Mouse (Mus musculus) midbrain, embryonic 10.5 days (tissue): ENCODE measurements around the gene Grik3. TPM values are rescaled to one million over a fixed set of nuclear protein-coding genes. Genes with fewer than 3 reads are reported as not detected.

Experiments used
- DNase-seq: peaks from one replicate; pipeline ENCODE4 v3.0.0-alpha.2; 2017; ENCODE audit warnings: low spot score
- H3K27ac ChIP-seq: fragments of 300-500 bp; sonication (generic); replicated peaks from 2 replicates; pipeline ENCODE4 v1.5.1; 2016; ENCODE audit warnings: mild to moderate bottlenecking
- H3K27me3 ChIP-seq: fragments of 300-500 bp; sonication (generic); 2 replicates; pipeline ENCODE4 v1.6.1; 2016; ENCODE audit warnings: low read depth, mild to moderate bottlenecking; ENCODE audit not compliant: poor library complexity, severe bottlenecking
- H3K36me3 ChIP-seq: fragments of 300-500 bp; sonication (generic); 2 replicates; pipeline ENCODE4 v1.6.1; 2016; ENCODE audit warnings: mild to moderate bottlenecking, moderate library complexity
- H3K4me1 ChIP-seq: fragments of 300-500 bp; sonication (generic); 2 replicates; pipeline ENCODE4 v1.6.1; 2016
- H3K4me3 ChIP-seq: fragments of 300-500 bp; sonication (generic); 2 replicates; pipeline ENCODE4 v1.5.1; 2016; ENCODE audit warnings: mild to moderate bottlenecking, moderate library complexity
- H3K9me3 ChIP-seq: fragments of 300-500 bp; sonication (generic); replicated peaks from 2 replicates; pipeline ENCODE4 v1.6.1; 2016; ENCODE audit warnings: mild to moderate bottlenecking
- WGBS: fragments of 180-500 bp; shearing (Covaris S2); methylation state at CpG from one replicate; pipeline ENCODE4 v1.1.7; 2016; 5-methylcytosine and 5-hydroxymethylcytosine counted together
- polyA plus RNA-seq: library from polyadenylated mRNA; unstranded; fragments of >200 nt; fragmentation: Nextera tagmentation; extraction: Ambion mirVana; gene quantifications from 2 replicates; pipeline ENCODE4 v1.2.1, GENCODE M21; 2016

Grik3 gene
- polyA plus RNA-seq, 1 experiment from 2014 or later, result 0.31 TPM

DNA sequence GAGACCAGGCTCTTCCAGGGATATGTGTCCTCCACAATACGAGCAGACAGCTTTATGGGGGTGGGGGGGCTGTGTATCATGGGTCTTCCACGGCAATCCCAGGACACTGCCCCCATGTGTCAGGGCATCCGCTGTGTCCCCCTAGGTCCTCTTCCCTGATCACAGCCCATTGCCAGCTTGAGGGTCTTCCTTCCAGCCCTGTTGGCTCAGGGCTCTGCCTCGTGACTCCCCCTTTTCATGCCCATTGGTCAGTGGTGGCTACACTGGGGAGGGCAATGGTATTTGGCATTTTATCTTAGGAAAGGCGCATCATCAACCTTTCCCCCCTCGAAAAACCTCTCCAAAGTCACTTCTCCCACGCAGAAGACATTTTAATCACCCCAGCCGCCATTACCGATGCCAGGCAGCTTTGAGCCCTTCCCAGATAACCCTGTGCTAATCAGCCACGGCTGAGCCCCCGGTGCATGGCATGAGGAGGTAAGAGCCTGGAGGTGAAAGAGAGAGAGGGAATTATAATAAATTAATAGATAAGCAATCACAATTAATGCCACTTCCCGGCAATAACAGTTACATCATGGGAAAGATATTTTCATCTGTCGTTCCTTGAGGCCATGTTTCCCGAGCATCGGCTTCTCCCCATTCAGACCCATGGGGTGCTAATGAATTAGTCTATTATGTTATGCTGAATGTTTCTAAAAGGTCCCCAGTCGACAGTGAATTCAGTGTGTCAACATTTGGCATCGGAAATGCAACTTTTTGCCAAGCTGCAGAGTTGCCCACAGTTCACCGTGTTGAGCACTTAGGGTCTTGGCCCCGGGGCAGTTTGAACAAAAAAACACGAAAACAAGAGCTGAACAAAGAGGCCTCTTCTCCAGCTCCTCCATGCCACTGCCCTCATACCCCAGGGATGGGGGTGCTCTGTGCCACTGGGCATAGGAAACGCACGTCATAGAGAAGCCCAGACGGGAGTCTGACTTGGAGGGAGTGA, 154.4 kb downstream of the Grik3 start:
- H3K4me1 ChIP-seq, result peaks cover 4% of the 10 kb centered on the region; the same call in 1 of the 2 replicates
- H3K9me3 ChIP-seq, result no peaks in the 10 kb centered on the region
- peaks cover 4% of the 10 kb centered on the region; the same call in 1 of the 2 replicates for H3K27me3 ChIP-seq
- WGBS, result 87% methylated on average over 23 of the region's 23 CpGs
- no peak overlapping the region for H3K27ac ChIP-seq
- no peak for DNase-seq
- no peaks in the 10 kb centered on the region for H3K36me3 ChIP-seq
- H3K4me3 ChIP-seq, result no peak overlapping the region

DNA sequence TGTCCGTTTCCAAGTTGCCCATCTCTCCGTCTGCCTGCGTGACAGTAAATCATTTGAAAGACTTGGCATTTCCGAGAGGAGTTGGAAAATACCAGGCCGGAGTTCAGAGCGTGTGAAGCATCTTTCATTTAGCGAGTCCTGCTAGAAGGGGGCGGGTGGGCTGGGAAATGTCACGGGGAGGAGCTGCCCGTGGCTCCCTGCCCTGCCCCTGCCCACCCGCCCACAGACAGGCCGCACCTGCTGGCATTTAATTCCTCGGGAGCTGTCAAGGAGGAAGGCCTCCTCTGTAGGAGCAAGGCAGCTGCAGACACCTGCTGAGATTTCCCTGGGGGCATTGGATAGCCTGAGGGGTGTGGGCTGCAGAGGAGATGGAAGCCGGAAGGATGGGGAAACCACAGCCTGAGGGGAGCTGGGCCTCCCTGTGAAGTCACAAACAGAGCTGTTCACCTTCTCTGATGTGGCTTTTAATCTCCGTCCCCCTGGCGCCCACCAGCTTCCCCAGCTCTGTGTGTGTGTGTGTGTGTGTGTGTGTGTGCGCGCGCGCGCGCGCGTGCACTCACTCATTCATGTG, 161.3 kb downstream of the Grik3 start:
- H3K4me3 ChIP-seq, result no peak overlapping the region
- no peak for DNase-seq
- H3K36me3 ChIP-seq, result no peaks in the 10 kb centered on the region
- 0 out of 2 replicates have a peak overlapping the region, but pooled peaks have one; percentile 28 for H3K27ac ChIP-seq
- 44% methylated on average over 24 of the region's 24 CpGs for WGBS
- H3K4me1 ChIP-seq, result peaks cover 17% of the 10 kb centered on the region
- no peaks in the 10 kb centered on the region for H3K9me3 ChIP-seq
- H3K27me3 ChIP-seq, result peaks cover 19% of the 10 kb centered on the region

DNA sequence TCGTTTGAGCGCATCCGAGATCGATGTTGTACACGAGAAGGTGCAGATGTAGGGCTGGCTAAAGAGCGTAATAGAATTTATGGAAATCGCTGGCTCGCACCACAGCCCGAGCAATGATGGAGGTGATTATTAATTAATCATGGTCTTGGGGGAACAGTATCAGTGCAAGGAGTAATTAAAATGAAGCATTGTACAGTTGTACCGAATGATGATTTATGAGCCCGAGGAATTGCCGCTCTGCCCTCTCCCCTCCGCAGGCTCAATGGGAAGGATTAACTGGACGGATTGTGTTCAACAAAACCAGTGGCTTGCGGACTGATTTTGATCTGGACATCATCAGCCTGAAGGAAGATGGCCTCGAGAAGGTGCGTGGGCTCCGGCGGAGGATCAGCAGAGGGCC, 165.5 kb downstream of the Grik3 start:
- Histone ChIP-seq H3K36me3 (no peaks in the 10 kb centered on the region), H3K27me3 (peaks cover 31% of the 10 kb centered on the region), H3K4me3 (no peak overlapping the region), H3K4me1 (peaks cover 46% of the 10 kb centered on the region), H3K27ac (no peak overlapping the region), H3K9me3 (no peaks in the 10 kb centered on the region)
- no peak for DNase-seq
- 92% methylated on average over 19 of the region's 19 CpGs for WGBS

DNA sequence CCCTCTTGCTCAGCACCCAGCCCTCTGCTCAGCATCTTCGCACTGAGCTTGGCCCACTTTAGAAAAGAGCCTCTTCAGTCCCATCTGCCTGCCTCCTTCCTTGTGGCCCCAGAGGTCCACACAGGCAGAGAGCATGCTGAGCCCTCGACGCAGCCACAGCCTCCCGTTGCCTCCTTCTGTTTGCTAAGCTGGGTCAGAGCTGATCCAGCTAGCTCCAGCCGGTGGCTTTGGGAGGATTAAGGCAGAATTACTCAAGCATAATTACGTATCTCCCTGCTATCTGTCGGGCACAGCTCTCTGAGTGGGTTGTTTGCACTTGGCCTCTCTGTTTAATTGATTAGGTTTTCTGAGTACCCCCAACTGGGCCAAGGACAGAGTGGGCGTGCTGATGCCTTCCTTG, 167.9 kb downstream of the Grik3 start:
- WGBS, result 22% methylated on average over 8 of the region's 8 CpGs
- Histone ChIP-seq H3K27me3 (peaks cover 22% of the 10 kb centered on the region; the same call in 1 of the 2 replicates), H3K27ac (peak overlapping the region; percentile 59), H3K4me1 (peaks cover 48% of the 10 kb centered on the region), H3K4me3 (no peak overlapping the region), H3K36me3 (no peaks in the 10 kb centered on the region), H3K9me3 (no peaks in the 10 kb centered on the region)
- peak; percentile 46 for DNase-seq

DNA sequence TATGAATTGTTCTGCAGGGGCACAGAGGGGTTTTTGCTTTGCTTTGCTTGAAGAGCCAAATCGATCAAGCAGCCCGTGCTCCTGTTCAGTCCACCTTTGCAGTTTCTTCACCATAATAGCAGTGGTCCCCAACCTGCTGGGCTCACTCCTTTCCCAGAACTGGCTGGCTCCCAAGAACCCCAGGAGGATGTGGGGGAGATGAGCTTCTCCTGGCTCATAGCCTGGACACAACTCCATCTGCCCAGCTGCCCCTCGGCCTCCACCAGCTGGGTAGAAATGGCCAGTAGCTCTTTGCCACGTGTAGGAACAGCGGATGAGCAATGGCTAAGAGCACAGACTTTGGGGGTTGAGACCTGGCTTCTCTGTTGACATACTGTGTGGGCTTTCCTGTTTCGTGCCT, 171.5 kb downstream of the Grik3 start:
- H3K27ac ChIP-seq, result no peak overlapping the region
- H3K27me3 ChIP-seq, result peaks cover 19% of the 10 kb centered on the region; the same call in 1 of the 2 replicates
- no peak overlapping the region for H3K4me3 ChIP-seq
- H3K9me3 ChIP-seq, result no peaks in the 10 kb centered on the region
- WGBS, result 88% methylated on average over 6 of the region's 6 CpGs
- H3K36me3 ChIP-seq, result no peaks in the 10 kb centered on the region
- peaks cover 69% of the 10 kb centered on the region for H3K4me1 ChIP-seq
- no peak for DNase-seq

DNA sequence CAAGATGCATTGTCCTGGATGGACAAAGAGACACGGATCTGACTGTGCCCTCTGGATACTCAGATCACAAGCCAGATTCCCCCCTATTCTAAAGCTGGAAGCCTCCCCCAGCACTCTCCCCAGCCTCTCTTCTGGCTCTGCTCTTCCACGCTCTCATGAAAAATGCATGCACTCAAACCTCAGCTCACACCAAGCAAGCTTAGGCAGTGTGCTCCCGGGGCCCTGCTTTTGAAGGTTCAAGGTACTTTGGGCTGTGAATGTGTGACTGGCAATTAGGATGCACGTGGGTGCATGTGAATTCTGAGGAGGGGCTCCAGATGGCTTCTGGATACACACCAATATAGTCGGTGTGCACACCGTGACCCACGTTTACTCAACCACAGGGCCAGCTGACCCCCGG, 172.8 kb downstream of the Grik3 start:
- Histone ChIP-seq H3K4me1 (peaks cover 57% of the 10 kb centered on the region), H3K9me3 (no peaks in the 10 kb centered on the region), H3K27ac (peak overlapping the region; percentile 75), H3K27me3 (0 out of 2 replicates have a peak, but pooled peaks cover 7% of the 10 kb centered on the region), H3K4me3 (no peak overlapping the region), H3K36me3 (no peaks in the 10 kb centered on the region)
- WGBS, result 61% methylated on average over 8 of the region's 8 CpGs
- no peak for DNase-seq

DNA sequence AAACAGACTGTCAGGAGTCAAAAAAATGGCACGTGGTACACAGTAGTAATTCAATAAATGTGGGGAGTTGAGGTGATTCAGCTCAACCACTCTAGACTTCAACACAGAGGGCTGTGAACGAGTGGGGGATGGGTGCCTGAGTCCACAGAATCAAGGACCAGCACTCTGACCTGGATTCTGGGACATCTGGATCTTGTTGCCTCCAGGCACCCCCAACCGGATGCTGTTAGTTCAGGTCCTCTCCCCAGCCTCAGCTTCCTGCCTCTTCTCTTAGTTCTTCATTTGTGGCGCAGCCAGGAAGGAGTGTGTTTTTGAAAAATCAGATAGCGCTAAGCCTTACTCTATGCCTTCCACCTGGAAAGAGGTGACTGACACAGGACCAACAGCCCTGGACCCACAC, 175.5 kb downstream of the Grik3 start:
- Histone ChIP-seq H3K9me3 (no peaks in the 10 kb centered on the region), H3K27ac (no peak overlapping the region), H3K36me3 (no peaks in the 10 kb centered on the region), H3K4me1 (peaks cover 43% of the 10 kb centered on the region), H3K4me3 (no peak overlapping the region), H3K27me3 (no peaks in the 10 kb centered on the region)
- 78% methylated on average over 5 of the region's 5 CpGs for WGBS
- DNase-seq, result no peak

DNA sequence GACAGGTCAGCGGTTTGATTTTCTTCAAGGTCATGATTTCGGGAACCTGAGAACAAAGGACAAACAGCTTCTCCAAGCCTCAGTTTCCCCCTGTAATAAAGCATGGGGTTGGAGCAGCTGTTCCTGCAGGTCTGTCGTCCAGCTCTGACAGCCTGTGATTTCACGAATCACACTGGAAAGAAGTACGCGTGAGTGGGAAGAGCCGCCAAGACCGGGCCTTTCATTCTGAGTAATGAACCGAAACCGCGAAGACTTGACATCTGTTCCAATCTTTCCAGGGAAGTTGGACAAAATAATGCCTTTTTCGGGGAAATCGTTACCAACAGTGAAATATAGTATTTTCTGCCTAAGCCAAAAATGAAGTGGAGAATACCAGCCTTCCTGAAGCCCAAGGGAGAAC, 191.5 kb downstream of the Grik3 start:
- H3K27ac ChIP-seq, result no peak overlapping the region
- H3K9me3 ChIP-seq, result no peaks in the 10 kb centered on the region
- 86% methylated on average over 13 of the region's 13 CpGs for WGBS
- H3K4me3 ChIP-seq, result no peak overlapping the region
- no peak for DNase-seq
- H3K4me1 ChIP-seq, result peaks cover 15% of the 10 kb centered on the region
- peaks cover under 1% of the 10 kb centered on the region for H3K27me3 ChIP-seq
- H3K36me3 ChIP-seq, result no peaks in the 10 kb centered on the region

DNA sequence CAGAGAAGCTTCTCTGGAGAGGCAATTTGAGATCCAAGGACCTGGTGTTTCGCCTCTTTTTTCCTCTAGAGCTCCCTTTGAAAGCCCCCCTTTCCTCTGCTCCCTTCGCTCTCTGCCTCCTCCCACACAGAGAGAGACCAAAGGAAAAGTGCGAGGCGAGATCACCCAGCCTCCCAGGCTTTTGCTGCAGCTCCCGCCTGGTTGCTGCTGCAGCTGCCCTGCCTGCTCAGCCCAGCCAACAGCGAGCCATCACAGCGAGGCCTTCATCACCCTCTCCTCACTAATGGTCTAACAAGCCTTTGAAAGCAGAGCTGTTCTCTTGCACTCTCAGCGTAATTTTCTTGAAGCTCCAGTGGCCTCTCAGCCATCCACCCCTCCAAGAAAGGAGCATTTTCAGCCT, 196.6 kb downstream of the Grik3 start:
- Histone ChIP-seq H3K4me3 (no peak overlapping the region), H3K9me3 (no peaks in the 10 kb centered on the region), H3K27ac (0 out of 2 replicates have a peak overlapping the region, but pooled peaks have one; percentile 6), H3K36me3 (no peaks in the 10 kb centered on the region), H3K4me1 (0 out of 2 replicates have a peak, but pooled peaks cover 5% of the 10 kb centered on the region), H3K27me3 (peaks cover 4% of the 10 kb centered on the region; the same call in 1 of the 2 replicates)
- 47% methylated on average over 8 of the region's 8 CpGs for WGBS
- DNase-seq, result no peak

DNA sequence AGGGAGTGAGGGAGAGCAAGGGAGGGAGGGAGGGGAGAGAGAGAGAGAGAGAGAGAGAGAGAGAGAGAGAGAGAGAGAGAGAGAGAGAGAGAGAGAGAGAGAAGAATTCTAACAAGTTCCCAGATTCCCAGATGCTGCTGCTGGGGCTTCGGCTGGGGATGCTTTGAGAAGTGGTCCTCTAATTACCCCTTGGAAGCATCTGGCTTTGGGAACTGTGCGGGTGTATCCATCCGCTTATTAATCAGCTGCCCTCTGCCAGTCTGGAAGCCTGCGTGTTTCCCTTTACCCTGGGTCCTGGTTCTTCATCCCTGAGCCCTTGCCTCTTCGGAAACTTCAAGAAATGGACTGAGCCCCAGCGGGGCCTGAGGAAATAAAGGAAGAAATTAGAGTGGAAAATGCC, 204.9 kb downstream of the Grik3 start:
- Histone ChIP-seq H3K4me1 (peaks cover 36% of the 10 kb centered on the region), H3K36me3 (no peaks in the 10 kb centered on the region), H3K4me3 (peak overlapping the region; percentile 33; the same call in 1 of the 2 replicates), H3K27ac (peak overlapping the region; percentile 81), H3K9me3 (no peaks in the 10 kb centered on the region), H3K27me3 (peaks cover 60% of the 10 kb centered on the region)
- no peak for DNase-seq
- WGBS, result 46% methylated on average over 6 of the region's 6 CpGs

DNA sequence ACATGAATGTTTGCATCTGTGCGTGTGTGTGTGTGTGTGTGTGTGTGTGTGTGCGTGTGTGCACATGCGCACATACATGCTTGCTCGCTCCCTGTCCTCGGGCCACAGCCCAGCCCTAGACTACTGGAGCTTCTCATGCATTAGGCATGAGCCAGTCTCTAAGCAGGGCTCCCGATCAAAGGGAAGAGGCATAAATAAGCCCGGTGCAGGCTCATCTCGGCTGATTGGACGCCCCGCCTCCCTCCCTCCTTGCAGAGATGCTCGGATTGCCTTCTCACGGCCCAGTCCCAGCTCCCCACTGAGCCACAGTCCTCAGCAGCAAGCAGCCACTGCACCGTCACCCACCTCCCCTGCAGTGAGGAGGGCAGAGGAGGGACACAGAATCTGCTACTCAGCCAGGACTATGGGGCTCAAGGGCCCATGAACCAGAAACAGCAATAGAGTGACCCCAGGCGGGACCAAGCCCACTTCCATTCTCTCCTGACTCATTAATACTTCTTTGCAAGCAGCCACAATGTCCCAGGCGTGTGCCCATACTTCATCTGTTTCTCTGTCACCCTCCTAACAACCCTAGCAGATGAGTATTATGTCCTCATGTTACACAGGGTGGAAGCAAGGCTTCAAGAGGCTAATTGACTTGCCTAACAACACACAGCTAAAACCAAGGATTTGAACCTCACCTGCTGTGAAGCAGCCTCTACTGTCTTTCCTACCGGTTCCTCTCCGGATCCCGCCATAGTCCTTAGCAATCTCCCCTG, 205.9 kb downstream of the Grik3 start:
- DNase-seq, result peak; percentile 84
- peaks cover 68% of the 10 kb centered on the region for H3K27me3 ChIP-seq
- peak overlapping the region; percentile 81 for H3K27ac ChIP-seq
- peak overlapping the region; percentile 33 for H3K4me3 ChIP-seq
- WGBS, result 9% methylated on average over 18 of the region's 18 CpGs
- H3K36me3 ChIP-seq, result no peaks in the 10 kb centered on the region
- H3K4me1 ChIP-seq, result peaks cover 36% of the 10 kb centered on the region
- no peaks in the 10 kb centered on the region for H3K9me3 ChIP-seq

DNA sequence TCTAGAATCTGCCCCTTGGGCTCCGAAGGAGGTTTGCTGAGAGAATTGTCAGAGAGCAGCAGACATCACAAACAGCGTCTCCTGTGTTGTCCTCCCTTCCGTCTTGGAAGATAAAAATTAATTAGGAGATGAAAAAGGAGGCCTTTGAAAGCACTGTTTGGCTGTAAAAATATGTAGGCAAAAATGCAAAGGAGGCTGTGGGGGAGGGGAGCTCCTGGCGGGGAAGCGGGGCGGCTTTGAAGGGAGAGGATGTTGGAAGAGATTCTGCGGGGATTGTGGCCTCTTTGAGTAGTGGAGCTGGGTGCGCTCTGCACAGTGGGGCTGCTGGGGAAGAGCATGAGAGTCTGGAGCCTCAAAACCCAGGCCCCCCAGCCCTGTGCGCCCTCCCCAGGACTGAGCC, 207.1 kb downstream of the Grik3 start:
- H3K27me3 ChIP-seq, result peaks cover 81% of the 10 kb centered on the region
- DNase-seq, result no peak
- peaks cover 36% of the 10 kb centered on the region for H3K4me1 ChIP-seq
- WGBS, result 19% methylated on average over 9 of the region's 9 CpGs
- peak overlapping the region; percentile 67 for H3K27ac ChIP-seq
- H3K9me3 ChIP-seq, result no peaks in the 10 kb centered on the region
- no peaks in the 10 kb centered on the region for H3K36me3 ChIP-seq
- no peak overlapping the region for H3K4me3 ChIP-seq
